Mouse (Mus musculus) thymus, adult 2 months (tissue): Measurements from ENCODE around the gene Rec8.

Experiments
- CTCF ChIP-seq: fragments of 200-500 bp; IDR thresholded peaks from 2 replicates; pipeline ENCODE4 v1.5.1; 2012; ENCODE audit warnings: mild to moderate bottlenecking, control low read depth, low read length, moderate library complexity, borderline replicate concordance; ENCODE audit not compliant: control insufficient read depth, poor library complexity, insufficient read depth; ENCODE audit errors: extremely low read depth
- POLR2A ChIP-seq: fragments of 200-500 bp; IDR thresholded peaks from 2 replicates; pipeline ENCODE4 v1.6.1; 2012; ENCODE audit warnings: mild to moderate bottlenecking, low read length, control low read depth, moderate library complexity; ENCODE audit not compliant: control insufficient read depth, poor library complexity, insufficient read depth; ENCODE audit errors: extremely low read depth

DNA sequence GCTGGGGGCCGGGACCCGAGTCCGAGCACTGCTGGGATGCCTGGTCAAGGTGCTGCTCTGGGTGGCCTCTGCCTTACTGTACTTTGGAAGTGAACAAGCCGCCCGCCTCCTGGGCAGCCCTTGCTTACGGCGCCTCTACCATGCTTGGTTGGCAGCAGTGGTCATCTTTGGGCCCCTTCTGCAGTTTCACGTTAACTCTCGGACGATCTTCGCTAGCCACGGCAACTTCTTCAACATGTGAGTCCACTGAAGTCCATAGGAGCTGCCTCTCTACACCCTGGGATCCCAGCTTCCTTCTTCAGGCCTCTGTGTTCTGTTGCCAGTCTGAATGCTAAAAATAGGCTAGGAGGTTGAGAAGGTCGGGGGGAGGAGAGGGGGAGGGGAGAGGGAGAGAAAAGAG is 42.1 kb upstream of the Rec8 start:
- no peak for TF ChIP-seq POLR2A
- no peak for TF ChIP-seq CTCF
